Mouse (Mus musculus): ENCODE measurements around the gene Fam192a. TPM values are rescaled to one million over a fixed set of nuclear protein-coding genes. Genes with fewer than 3 reads are reported as not detected.

The Fam192a gene
- polyA plus RNA-seq, 1 experiment from 2014 or later: 81.0 TPM

GRCm38 (mm10) chr8:94601034-94601606 lies 677 bp downstream of the Fam192a start:
- Histone ChIP-seq H3K4me3 (peak overlapping the region; percentile 98), H3K4me2 (replicated peaks) (peak overlapping the region; percentile 95), H3K9me3 (no peaks in the 10 kb centered on the region), H3K27ac (peak overlapping the region; percentile 82), H3K9ac (peak overlapping the region; percentile 79), H3K36me3 (no peaks in the 10 kb centered on the region), H3K4me1 (peaks cover 17% of the 10 kb centered on the region), H3K27me3 (no peaks in the 10 kb centered on the region)
- under 1% methylated on average over 51 of the region's 51 CpGs for WGBS
- peak; percentile 19; the same call in 1 of the 2 replicates for ATAC-seq (ENCODE audit: insufficient number of reproducible peaks, insufficient read depth, low FRiP score, low TSS enrichment)

DNA sequence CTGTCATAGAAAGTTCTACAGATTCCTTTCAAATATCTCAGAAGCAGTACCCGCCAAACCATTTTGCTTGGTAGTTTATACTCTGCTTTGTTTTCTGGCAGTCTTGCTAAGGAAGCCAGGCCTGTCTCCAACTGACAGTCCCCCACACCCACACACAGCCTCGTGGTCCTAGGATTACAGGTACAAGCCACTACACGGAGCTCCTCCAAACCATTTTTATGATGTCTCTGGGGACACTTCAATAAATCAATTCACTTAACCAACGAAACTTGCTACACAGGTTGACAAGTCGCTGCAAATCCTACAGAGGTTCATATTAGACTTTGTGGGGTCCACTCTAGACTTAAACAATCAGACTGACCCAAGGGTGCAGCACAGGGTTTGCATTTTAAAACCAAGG lies 1.3 kb downstream of the Fam192a start:
- WGBS: 21% methylated on average over 5 of the region's 5 CpGs
- Histone ChIP-seq H3K9me3 (no peaks in the 10 kb centered on the region), H3K9ac (peak overlapping the region; percentile 79), H3K27me3 (no peaks in the 10 kb centered on the region), H3K36me3 (no peaks in the 10 kb centered on the region), H3K4me2 (replicated peaks) (peak overlapping the region; percentile 95), H3K4me1 (peaks cover 17% of the 10 kb centered on the region), H3K4me3 (peak overlapping the region; percentile 98), H3K27ac (peak overlapping the region; percentile 82; the same call in 1 of the 2 replicates)
- no peak for ATAC-seq (ENCODE audit: insufficient number of reproducible peaks, insufficient read depth, low FRiP score, low TSS enrichment)

DNA sequence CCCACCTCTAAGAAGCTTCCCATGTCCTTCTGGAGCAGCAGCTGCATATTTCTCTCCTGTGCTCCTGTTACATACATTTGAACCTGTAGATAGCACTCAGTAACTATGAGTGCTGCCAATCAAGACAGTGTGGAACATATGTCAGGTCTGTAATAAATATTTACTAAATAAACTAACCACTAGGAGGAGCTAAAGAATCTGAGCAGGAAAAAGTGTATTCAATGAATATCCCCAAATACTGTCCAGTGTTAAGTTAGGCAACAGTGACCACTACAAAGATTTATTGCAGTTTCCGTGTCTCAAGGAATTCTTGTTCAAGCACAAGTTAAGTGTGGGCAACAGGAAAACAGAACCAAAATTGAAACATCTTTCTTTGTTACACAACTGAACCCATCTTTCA lies 7.6 kb downstream of the Fam192a start:
- ATAC-seq (ENCODE audit: insufficient number of reproducible peaks, insufficient read depth, low FRiP score, low TSS enrichment): no peak
- H3K4me2 ChIP-seq (replicated peaks): no peak overlapping the region
- H3K27me3 ChIP-seq: no peaks in the 10 kb centered on the region
- H3K27ac ChIP-seq: no peak overlapping the region
- WGBS: 87% methylated on average over 1 of the region's 1 CpGs
- H3K36me3 ChIP-seq: peaks cover 1% of the 10 kb centered on the region; the same call in 1 of the 2 replicates
- H3K4me1 ChIP-seq: no peaks in the 10 kb centered on the region
- no peak overlapping the region for H3K4me3 ChIP-seq
- no peaks in the 10 kb centered on the region for H3K9me3 ChIP-seq
- no peak overlapping the region for H3K9ac ChIP-seq

GRCm38 (mm10) chr8:94591691-94592090 lies 10.1 kb downstream of the Fam192a start:
- peaks cover 25% of the 10 kb centered on the region for H3K36me3 ChIP-seq
- no peaks in the 10 kb centered on the region for H3K27me3 ChIP-seq
- no peaks in the 10 kb centered on the region for H3K4me1 ChIP-seq
- H3K27ac ChIP-seq: no peak overlapping the region
- no peak overlapping the region for H3K9ac ChIP-seq
- WGBS: 57% methylated on average over 4 of the region's 4 CpGs
- no peaks in the 10 kb centered on the region for H3K9me3 ChIP-seq
- no peak overlapping the region for H3K4me3 ChIP-seq
- no peak for ATAC-seq (ENCODE audit: insufficient number of reproducible peaks, insufficient read depth, low FRiP score, low TSS enrichment)
- no peak overlapping the region for H3K4me2 ChIP-seq (replicated peaks)

DNA sequence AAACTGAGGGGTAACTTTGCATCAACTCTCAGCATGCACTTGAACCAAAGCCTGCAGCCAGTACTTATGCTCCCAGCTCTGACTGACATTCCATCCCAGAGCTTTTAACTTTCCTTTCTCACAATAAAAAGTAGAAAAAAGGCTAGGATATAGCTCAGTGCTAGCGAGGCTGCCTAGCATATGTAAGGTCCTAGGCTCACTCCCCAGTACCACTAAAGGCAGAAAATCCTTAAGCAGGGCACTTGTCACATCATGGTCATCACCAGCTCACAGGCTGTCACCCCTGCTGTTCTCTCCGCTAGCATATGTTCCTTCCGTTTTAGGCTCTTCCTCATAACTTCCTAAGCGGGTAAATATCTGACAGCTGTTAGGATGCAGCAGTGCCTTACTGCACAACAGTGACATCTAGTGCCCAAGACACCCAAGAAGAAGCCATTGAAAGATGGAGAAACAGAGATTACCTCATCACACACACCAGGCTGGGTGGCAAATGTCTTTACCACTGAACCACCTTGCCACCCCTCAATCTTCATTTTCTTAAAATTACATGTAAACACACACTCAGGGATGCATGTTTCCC lies 17.5 kb downstream of the Fam192a start:
- no peaks in the 10 kb centered on the region for H3K4me1 ChIP-seq
- no peak overlapping the region for H3K27ac ChIP-seq
- peaks cover 72% of the 10 kb centered on the region for H3K36me3 ChIP-seq
- no peak overlapping the region for H3K4me3 ChIP-seq
- no peak overlapping the region for H3K4me2 ChIP-seq (replicated peaks)
- no peak for ATAC-seq (ENCODE audit: insufficient number of reproducible peaks, insufficient read depth, low FRiP score, low TSS enrichment)
- H3K27me3 ChIP-seq: no peaks in the 10 kb centered on the region
- H3K9me3 ChIP-seq: no peaks in the 10 kb centered on the region
- no peak overlapping the region for H3K9ac ChIP-seq
- WGBS: 60% methylated on average over 4 of the region's 4 CpGs

DNA sequence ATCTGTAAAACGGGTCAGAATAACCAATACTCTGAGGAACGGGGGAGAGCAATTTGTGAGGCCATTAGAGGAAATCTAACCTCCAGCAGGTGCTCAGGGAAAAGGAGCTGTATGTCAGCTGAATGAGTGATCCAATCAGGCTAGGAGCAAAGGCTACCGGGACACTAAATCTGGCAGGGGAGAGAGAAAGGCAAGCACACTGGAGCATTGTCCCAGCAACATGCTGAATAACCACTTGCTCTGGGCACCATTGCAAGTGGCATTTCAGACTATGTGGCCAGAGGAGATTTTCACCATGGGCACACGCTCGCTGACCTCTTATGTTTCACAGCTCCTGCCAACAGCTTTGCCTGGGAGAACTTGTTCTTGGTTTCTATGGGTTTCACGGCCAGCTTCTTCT lies 19.2 kb downstream of the Fam192a start:
- 88% methylated on average over 6 of the region's 6 CpGs for WGBS
- H3K36me3 ChIP-seq: peaks cover 72% of the 10 kb centered on the region
- no peak overlapping the region for H3K9ac ChIP-seq
- no peak overlapping the region for H3K4me3 ChIP-seq
- no peaks in the 10 kb centered on the region for H3K9me3 ChIP-seq
- no peak overlapping the region for H3K4me2 ChIP-seq (replicated peaks)
- no peak for ATAC-seq (ENCODE audit: insufficient number of reproducible peaks, insufficient read depth, low FRiP score, low TSS enrichment)
- H3K27me3 ChIP-seq: no peaks in the 10 kb centered on the region
- H3K27ac ChIP-seq: no peak overlapping the region
- no peaks in the 10 kb centered on the region for H3K4me1 ChIP-seq

DNA sequence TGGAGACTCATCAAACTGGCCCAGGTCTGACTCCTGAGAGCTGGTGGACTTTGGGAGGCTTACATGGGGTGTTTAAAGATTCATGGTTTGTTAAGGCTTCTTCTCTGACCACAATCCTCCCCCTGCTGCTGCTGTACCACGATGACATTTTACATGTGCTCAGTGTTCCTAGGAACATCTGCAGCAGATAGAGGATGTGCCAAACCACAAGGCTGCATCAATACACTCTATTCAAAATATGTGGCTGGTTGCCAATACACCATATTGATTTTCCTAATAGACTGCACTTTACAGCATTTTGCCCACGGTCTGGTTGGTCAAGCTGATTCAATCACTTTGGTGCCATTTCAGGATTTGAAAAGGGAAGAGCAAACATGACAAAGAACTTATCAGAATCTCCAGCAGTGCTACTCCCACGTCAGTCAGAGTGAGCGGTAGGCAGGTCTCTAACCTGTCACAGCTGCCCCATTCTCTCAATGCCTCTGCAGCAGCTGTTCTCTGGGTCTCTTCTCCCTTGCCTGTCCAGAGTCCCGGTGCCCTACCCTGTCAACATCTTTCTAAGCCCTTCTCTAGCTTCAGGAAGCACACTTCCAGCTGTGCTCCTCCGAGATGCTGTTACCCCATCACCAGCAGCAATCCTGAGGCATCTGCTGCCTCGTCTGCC lies 19.8 kb downstream of the Fam192a start:
- Histone ChIP-seq H3K27me3 (no peaks in the 10 kb centered on the region), H3K4me2 (replicated peaks) (no peak overlapping the region), H3K27ac (no peak overlapping the region), H3K9me3 (no peaks in the 10 kb centered on the region), H3K4me1 (no peaks in the 10 kb centered on the region), H3K36me3 (peaks cover 72% of the 10 kb centered on the region), H3K9ac (no peak overlapping the region), H3K4me3 (no peak overlapping the region)
- 88% methylated on average over 7 of the region's 7 CpGs for WGBS
- ATAC-seq (ENCODE audit: insufficient number of reproducible peaks, insufficient read depth, low FRiP score, low TSS enrichment): no peak

GRCm38 (mm10) chr8:94575148-94575547 lies 26.6 kb downstream of the Fam192a start:
- Histone ChIP-seq H3K4me1 (no peaks in the 10 kb centered on the region), H3K9ac (no peak overlapping the region), H3K36me3 (peaks cover 62% of the 10 kb centered on the region), H3K27ac (no peak overlapping the region), H3K9me3 (no peaks in the 10 kb centered on the region), H3K4me3 (no peak overlapping the region), H3K27me3 (no peaks in the 10 kb centered on the region), H3K4me2 (replicated peaks) (no peak overlapping the region)
- WGBS: 91% methylated on average over 4 of the region's 4 CpGs
- ATAC-seq (ENCODE audit: insufficient number of reproducible peaks, insufficient read depth, low FRiP score, low TSS enrichment): no peak

DNA sequence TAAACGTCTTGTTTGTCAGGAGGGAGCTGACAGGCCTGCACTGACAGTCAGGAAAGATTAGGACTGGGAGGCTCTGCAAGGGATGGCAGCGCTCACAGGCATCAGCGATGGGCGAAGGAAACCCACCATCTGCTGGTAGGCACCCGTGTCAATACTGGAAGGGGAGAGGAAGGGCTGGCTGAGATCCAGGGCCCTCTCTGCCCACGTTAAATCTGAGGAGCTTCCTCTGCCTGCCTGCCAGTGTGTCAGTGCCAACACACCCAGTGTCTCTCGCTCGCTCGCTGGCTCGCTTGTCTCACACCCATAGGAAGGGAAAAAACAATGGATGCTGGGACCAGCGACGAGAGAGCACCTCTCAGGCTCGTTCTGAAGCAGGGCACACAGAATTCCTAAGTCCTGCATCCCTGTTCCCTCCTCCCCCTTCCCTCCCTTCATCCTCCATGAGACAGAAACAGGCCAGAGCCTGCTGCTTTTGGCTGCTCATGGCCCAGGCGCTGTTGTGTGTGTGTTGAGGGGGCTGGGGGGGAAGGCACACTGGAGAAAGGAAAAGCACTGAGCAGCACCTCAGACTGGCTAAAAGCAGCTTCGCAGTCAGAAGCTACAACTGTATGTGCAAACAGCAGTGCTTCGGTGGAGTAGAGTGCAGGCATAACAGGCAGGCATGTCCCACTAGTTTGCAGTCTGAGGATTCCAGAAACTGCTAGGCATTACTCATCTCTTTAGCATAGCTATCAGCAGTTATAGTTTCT lies 27.5 kb downstream of the Fam192a start:
- no peak overlapping the region for H3K4me2 ChIP-seq (replicated peaks)
- no peak overlapping the region for H3K4me3 ChIP-seq
- no peak overlapping the region for H3K27ac ChIP-seq
- no peak for ATAC-seq (ENCODE audit: insufficient number of reproducible peaks, insufficient read depth, low FRiP score, low TSS enrichment)
- H3K9me3 ChIP-seq: no peaks in the 10 kb centered on the region
- H3K9ac ChIP-seq: no peak overlapping the region
- peaks cover 62% of the 10 kb centered on the region for H3K36me3 ChIP-seq
- no peaks in the 10 kb centered on the region for H3K4me1 ChIP-seq
- WGBS: 89% methylated on average over 16 of the region's 16 CpGs
- H3K27me3 ChIP-seq: no peaks in the 10 kb centered on the region

- H3K4me1 ChIP-seq: 0 out of 2 replicates have a peak, but pooled peaks cover 3% of the 10 kb centered on the region
- no peaks in the 10 kb centered on the region for H3K27me3 ChIP-seq
- ATAC-seq (ENCODE audit: insufficient number of reproducible peaks, insufficient read depth, low FRiP score, low TSS enrichment): no peak
- H3K4me3 ChIP-seq: no peak overlapping the region
- 75% methylated on average over 2 of the region's 2 CpGs for WGBS
- H3K4me2 ChIP-seq (replicated peaks): no peak overlapping the region
- no peaks in the 10 kb centered on the region for H3K9me3 ChIP-seq
- peaks cover 39% of the 10 kb centered on the region for H3K36me3 ChIP-seq
- H3K9ac ChIP-seq: no peak overlapping the region
- no peak overlapping the region for H3K27ac ChIP-seq
Measured at GRCm38 (mm10) chr8:94571896-94572295, 29.9 kb downstream of the Fam192a start.

- Histone ChIP-seq H3K4me2 (replicated peaks) (no peak overlapping the region), H3K9me3 (no peaks in the 10 kb centered on the region), H3K27ac (no peak overlapping the region), H3K4me3 (no peak overlapping the region), H3K27me3 (no peaks in the 10 kb centered on the region), H3K4me1 (0 out of 2 replicates have a peak, but pooled peaks cover 6% of the 10 kb centered on the region), H3K36me3 (peaks cover 15% of the 10 kb centered on the region), H3K9ac (no peak overlapping the region)
- no peak for ATAC-seq (ENCODE audit: insufficient number of reproducible peaks, insufficient read depth, low FRiP score, low TSS enrichment)
- 80% methylated on average over 1 of the region's 1 CpGs for WGBS
Measured at GRCm38 (mm10) chr8:94569419-94569818, 32.4 kb downstream of the Fam192a start.

All from embryonic facial prominence, embryonic 12.5 days (tissue).